Mouse (Mus musculus) testis, postnatal 10 days (tissue): ENCODE data around the gene Zfp827.
"Not testable (repeated sequence)": the region's sequence is repeated elsewhere in the genome, so short reads cannot be mapped to it uniquely, and the experiment has no call there.

Experiments
- DNase-seq: peaks from one replicate; pipeline ENCODE4 v3.0.0; 2021; ENCODE audit warnings: low spot score

Zfp827 gene

GRCm38 (mm10) chr8:79112480-79112879 is 84.2 kb downstream of the Zfp827 start:
- DNase-seq = peak; percentile 59

- no peak for DNase-seq
Observed at GRCm38 (mm10) chr8:79113533-79113932, 85.3 kb downstream of the Zfp827 start.

- DNase-seq = no peak
Observed at GRCm38 (mm10) chr8:79114561-79114960, 86.3 kb downstream of the Zfp827 start.

- DNase-seq = no peak
Observed at GRCm38 (mm10) chr8:79116436-79116835, 88.2 kb downstream of the Zfp827 start.

GRCm38 (mm10) chr8:79117711-79118110 is 89.5 kb downstream of the Zfp827 start:
- DNase-seq = no peak

GRCm38 (mm10) chr8:79121614-79122013 is 93.4 kb downstream of the Zfp827 start:
- DNase-seq = no peak

- no peak for DNase-seq
Observed at GRCm38 (mm10) chr8:79124231-79124630, 96.0 kb downstream of the Zfp827 start.

GRCm38 (mm10) chr8:79127211-79127816 is 99.1 kb downstream of the Zfp827 start:
- no peak for DNase-seq

- DNase-seq = not testable (repeated sequence)
Observed at GRCm38 (mm10) chr8:79128534-79128933, 100.3 kb downstream of the Zfp827 start.

- DNase-seq = no peak
Observed at GRCm38 (mm10) chr8:79139614-79140013, 111.4 kb downstream of the Zfp827 start.

- DNase-seq = no peak
Observed at GRCm38 (mm10) chr8:79140981-79141380, 112.7 kb downstream of the Zfp827 start.

GRCm38 (mm10) chr8:79141592-79141991 is 113.4 kb downstream of the Zfp827 start:
- no peak for DNase-seq

- no peak for DNase-seq
Observed at GRCm38 (mm10) chr8:79143729-79144128, 115.5 kb downstream of the Zfp827 start.

GRCm38 (mm10) chr8:79145210-79145609 is 117.0 kb downstream of the Zfp827 start:
- no peak for DNase-seq

GRCm38 (mm10) chr8:79145626-79146025 is 117.4 kb downstream of the Zfp827 start:
- no peak for DNase-seq

- no peak for DNase-seq
Observed at GRCm38 (mm10) chr8:79148799-79149198, 120.6 kb downstream of the Zfp827 start.

GRCm38 (mm10) chr8:79149880-79150279 is 121.6 kb downstream of the Zfp827 start:
- no peak for DNase-seq

- no peak for DNase-seq
Observed at GRCm38 (mm10) chr8:79150544-79151192, 122.4 kb downstream of the Zfp827 start.

GRCm38 (mm10) chr8:79151644-79152043 is 123.4 kb downstream of the Zfp827 start:
- DNase-seq = no peak

GRCm38 (mm10) chr8:79153201-79153600 is 125.0 kb downstream of the Zfp827 start:
- DNase-seq = no peak

- DNase-seq = no peak
Observed at GRCm38 (mm10) chr8:79153637-79154036, 125.4 kb downstream of the Zfp827 start.

GRCm38 (mm10) chr8:79155556-79156161 is 127.4 kb downstream of the Zfp827 start:
- DNase-seq = no peak

- DNase-seq = no peak
Observed at GRCm38 (mm10) chr8:79157366-79157765, 129.1 kb downstream of the Zfp827 start.
